In genomic region chrX:18411071-18411840, GRCm38 (mm10) we compare ENCODE assay signal across 15 mouse cellular contexts. TPM values are rescaled to one million over a fixed set of nuclear protein-coding genes. Genes with fewer than 3 reads are reported as not detected.
DNase-seq lines count a peak whose midpoint lies in the region.
"Had no signal": no experiment of that assay in that cellular context is flagged by ENCODE, and none has a peak within 500 bp of the region (broad histone marks: within the 10 kb centered on the region; RNA-seq: fewer than 3 reads in every experiment).

No protein-coding gene starts in this region.

- DNase-seq in brain, adult 2 months (ENCODE audit: low read depth, low spot score): peak; percentile 83
- DNase-seq in cerebellum, adult 18-20 months: peak; percentile 61 to 68
- peak; percentile 82 for DNase-seq in cerebellum, adult 9-11 months
- peak; percentile 64 to 77 for DNase-seq in cerebellum, postnatal 36 days
- no peak for DNase-seq in left cerebral cortex, adult 9 months (ENCODE audit: low spot score in 2 of 2)
- no peak for DNase-seq in layer of hippocampus, adult 8-10 months (ENCODE audit: low spot score in 2 of 2)
- DNase-seq in spleen, postnatal 4 days (ENCODE audit: low spot score in 2 of 2): no peak
- DNase-seq: adrenal gland, adult 2 months; adrenal gland, postnatal 25 days; gastrocnemius, postnatal 10 days; heart, adult 18-20 months; heart, postnatal 10 days; heart, postnatal 4 days; kidney, adult 11 months had no signal

RNA-seq across cellular contexts. Expression of gene 4930578C19Rik, which starts 49.9 kb away (rescaled TPM):
- total RNA-seq in layer of hippocampus, adult 8-10 months (2022): 1 to 10 TPM in 3 of 4 experiments, under 1 TPM in 1; 0.87 to 1.3 (median 1.2) TPM
- total RNA-seq: CH12.LX had no signal

Comparison
In these comparisons a context has a peak if more than half of its experiments do, and no peak if none do; other contexts are left out.
1. DNase-seq: peak in brain, adult 2 months (single experiment), cerebellum, adult 18-20 months (2 of 2), cerebellum, adult 9-11 months (single experiment) and cerebellum, postnatal 36 days (2 of 2); none in left cerebral cortex, adult 9 months (0 of 2), layer of hippocampus, adult 8-10 months (0 of 2) and spleen, postnatal 4 days (0 of 2).